Mouse (Mus musculus): ENCODE data around the gene 6030468B19Rik. TPM values are rescaled to one million over a fixed set of nuclear protein-coding genes. Genes with fewer than 3 reads are reported as not detected.
"Not testable (repeated sequence)": the region's sequence is repeated elsewhere in the genome, so short reads cannot be mapped to it uniquely, and the experiment has no call there.

Gene 6030468B19Rik
- polyA plus RNA-seq, 1 experiment from 2014 or later, result 0.32 TPM

- peak overlapping the region; percentile 72 for H3K9ac ChIP-seq
- peaks cover 29% of the 10 kb centered on the region for H3K36me3 ChIP-seq
- under 1% methylated on average over 21 of the region's 21 CpGs for WGBS
- peak overlapping the region; percentile 69 for H3K27ac ChIP-seq
- peak; percentile 79 for ATAC-seq (ENCODE audit: borderline replicate concordance, extremely low read depth, low FRiP score, low TSS enrichment)
- no peaks in the 10 kb centered on the region for H3K9me3 ChIP-seq
- H3K4me2 ChIP-seq, result peak overlapping the region; percentile 98
- no peaks in the 10 kb centered on the region for H3K27me3 ChIP-seq
- peaks cover 29% of the 10 kb centered on the region for H3K4me1 ChIP-seq
- peak overlapping the region; percentile 78 for H3K4me3 ChIP-seq
Measured at GRCm38 (mm10) chr11:117810401-117811046, 13.1 kb downstream of the 6030468B19Rik start.

- H3K36me3 ChIP-seq, result peaks cover 53% of the 10 kb centered on the region
- no peaks in the 10 kb centered on the region for H3K9me3 ChIP-seq
- WGBS, result 57% methylated on average over 5 of the region's 5 CpGs
- no peak for ATAC-seq (ENCODE audit: borderline replicate concordance, extremely low read depth, low FRiP score, low TSS enrichment)
- H3K4me1 ChIP-seq, result peaks cover 29% of the 10 kb centered on the region
- H3K4me3 ChIP-seq, result no peak overlapping the region
- H3K4me2 ChIP-seq, result no peak overlapping the region
- H3K27me3 ChIP-seq, result no peaks in the 10 kb centered on the region
- no peak overlapping the region for H3K27ac ChIP-seq
- no peak overlapping the region for H3K9ac ChIP-seq
Measured at GRCm38 (mm10) chr11:117813867-117814266, 16.4 kb downstream of the 6030468B19Rik start.

- H3K9ac ChIP-seq, result no peak overlapping the region
- no peak overlapping the region for H3K4me2 ChIP-seq
- no peak overlapping the region for H3K27ac ChIP-seq
- ATAC-seq (ENCODE audit: borderline replicate concordance, extremely low read depth, low FRiP score, low TSS enrichment), result no peak
- no peaks in the 10 kb centered on the region for H3K9me3 ChIP-seq
- no peak overlapping the region for H3K4me3 ChIP-seq
- H3K36me3 ChIP-seq, result peaks cover 63% of the 10 kb centered on the region
- H3K27me3 ChIP-seq, result no peaks in the 10 kb centered on the region
- H3K4me1 ChIP-seq, result peaks cover 25% of the 10 kb centered on the region
- WGBS, result 87% methylated on average over 6 of the region's 6 CpGs
Measured at GRCm38 (mm10) chr11:117814704-117815366, 17.4 kb downstream of the 6030468B19Rik start.

GRCm38 (mm10) chr11:117815850-117816249 is 18.4 kb downstream of the 6030468B19Rik start:
- Histone ChIP-seq H3K36me3 (peaks cover 72% of the 10 kb centered on the region), H3K4me1 (peaks cover 15% of the 10 kb centered on the region)
- ATAC-seq (ENCODE audit: borderline replicate concordance, extremely low read depth, low FRiP score, low TSS enrichment); H3K4me3 ChIP-seq; H3K9ac ChIP-seq; H3K27me3 ChIP-seq; H3K4me2 ChIP-seq; H3K9me3 ChIP-seq; H3K27ac ChIP-seq: not testable (repeated sequence)
- WGBS, result 66% methylated on average over 9 of the region's 9 CpGs

- H3K36me3 ChIP-seq, result peaks cover 78% of the 10 kb centered on the region
- 74% methylated on average over 13 of the region's 13 CpGs for WGBS
Measured at GRCm38 (mm10) chr11:117816389-117816996, 19.0 kb downstream of the 6030468B19Rik start.

GRCm38 (mm10) chr11:117819095-117819494 is 21.6 kb downstream of the 6030468B19Rik start:
- Histone ChIP-seq H3K27ac (no peak overlapping the region), H3K9ac (no peak overlapping the region), H3K27me3 (no peaks in the 10 kb centered on the region), H3K4me3 (no peak overlapping the region), H3K4me2 (no peak overlapping the region), H3K36me3 (peaks cover 75% of the 10 kb centered on the region), H3K4me1 (peaks cover 27% of the 10 kb centered on the region), H3K9me3 (no peaks in the 10 kb centered on the region)
- ATAC-seq (ENCODE audit: borderline replicate concordance, extremely low read depth, low FRiP score, low TSS enrichment), result no peak
- WGBS, result 82% methylated on average over 8 of the region's 8 CpGs

More at GRCm38 (mm10) chr11:117816389-117816996, 19.0 kb downstream of the 6030468B19Rik start:
- Histone ChIP-seq H3K9me3 (no peaks in the 10 kb centered on the region), H3K27me3 (no peaks in the 10 kb centered on the region), H3K4me3 (no peak overlapping the region), H3K4me2 (no peak overlapping the region), H3K9ac (no peak overlapping the region), H3K27ac (no peak overlapping the region), H3K4me1 (peaks cover 9% of the 10 kb centered on the region; the same call in 1 of the 2 replicates)
- ATAC-seq (ENCODE audit: borderline replicate concordance, extremely low read depth, low FRiP score, low TSS enrichment), result no peak

GRCm38 (mm10) chr11:117820173-117820572 is 22.7 kb downstream of the 6030468B19Rik start:
- no peak overlapping the region for H3K27ac ChIP-seq
- no peak overlapping the region for H3K9ac ChIP-seq
- H3K27me3 ChIP-seq, result no peaks in the 10 kb centered on the region
- no peak for ATAC-seq (ENCODE audit: borderline replicate concordance, extremely low read depth, low FRiP score, low TSS enrichment)
- no peaks in the 10 kb centered on the region for H3K9me3 ChIP-seq
- H3K4me2 ChIP-seq, result no peak overlapping the region
- peaks cover 68% of the 10 kb centered on the region for H3K36me3 ChIP-seq
- no peak overlapping the region for H3K4me3 ChIP-seq
- WGBS, result 89% methylated on average over 7 of the region's 7 CpGs
- H3K4me1 ChIP-seq, result peaks cover 33% of the 10 kb centered on the region

GRCm38 (mm10) chr11:117821868-117822267 is 24.4 kb downstream of the 6030468B19Rik start:
- Histone ChIP-seq H3K4me3 (no peak overlapping the region), H3K36me3 (peaks cover 56% of the 10 kb centered on the region), H3K27ac (no peak overlapping the region), H3K4me1 (peaks cover 44% of the 10 kb centered on the region), H3K9me3 (no peaks in the 10 kb centered on the region), H3K9ac (no peak overlapping the region), H3K27me3 (no peaks in the 10 kb centered on the region), H3K4me2 (no peak overlapping the region)
- 84% methylated on average over 9 of the region's 9 CpGs for WGBS
- ATAC-seq (ENCODE audit: borderline replicate concordance, extremely low read depth, low FRiP score, low TSS enrichment), result no peak

- Histone ChIP-seq H3K4me1 (peaks cover 53% of the 10 kb centered on the region), H3K9ac (no peak overlapping the region), H3K9me3 (no peaks in the 10 kb centered on the region), H3K27ac (peak overlapping the region; percentile 53; the same call in 1 of the 2 replicates), H3K36me3 (peaks cover 46% of the 10 kb centered on the region), H3K27me3 (no peaks in the 10 kb centered on the region), H3K4me3 (no peak overlapping the region), H3K4me2 (peak overlapping the region; percentile 23; the same call in 1 of the 2 replicates)
- 44% methylated on average over 7 of the region's 7 CpGs for WGBS
- ATAC-seq (ENCODE audit: borderline replicate concordance, extremely low read depth, low FRiP score, low TSS enrichment), result no peak
Measured at GRCm38 (mm10) chr11:117822728-117823241, 25.3 kb downstream of the 6030468B19Rik start.

- Histone ChIP-seq H3K27me3 (no peaks in the 10 kb centered on the region), H3K36me3 (peaks cover 44% of the 10 kb centered on the region), H3K4me2 (peak overlapping the region; percentile 90), H3K4me3 (no peak overlapping the region), H3K9me3 (no peaks in the 10 kb centered on the region), H3K9ac (no peak overlapping the region), H3K4me1 (peaks cover 60% of the 10 kb centered on the region), H3K27ac (peak overlapping the region; percentile 53; the same call in 1 of the 2 replicates)
- no peak for ATAC-seq (ENCODE audit: borderline replicate concordance, extremely low read depth, low FRiP score, low TSS enrichment)
- 85% methylated on average over 6 of the region's 6 CpGs for WGBS
Measured at GRCm38 (mm10) chr11:117823411-117823810, 26.0 kb downstream of the 6030468B19Rik start.

GRCm38 (mm10) chr11:117824060-117824969 is 26.9 kb downstream of the 6030468B19Rik start:
- ATAC-seq (ENCODE audit: borderline replicate concordance, extremely low read depth, low FRiP score, low TSS enrichment), result peak; percentile 66
- Histone ChIP-seq H3K27me3 (no peaks in the 10 kb centered on the region), H3K4me3 (peak overlapping the region; percentile 65)

More at GRCm38 (mm10) chr11:117824060-117824969, 26.9 kb downstream of the 6030468B19Rik start:
- peak overlapping the region; percentile 90 for H3K4me2 ChIP-seq
- 7% methylated on average over 23 of the region's 23 CpGs for WGBS
- H3K9ac ChIP-seq, result peak overlapping the region; percentile 73
- H3K36me3 ChIP-seq, result peaks cover 38% of the 10 kb centered on the region
- no peaks in the 10 kb centered on the region for H3K9me3 ChIP-seq
- peak overlapping the region; percentile 93 for H3K27ac ChIP-seq
- H3K4me1 ChIP-seq, result peaks cover 69% of the 10 kb centered on the region

Measured in lung, embryonic 15.5 days (tissue).